Mouse (Mus musculus) lung, postnatal 0 days (tissue): ENCODE data around the gene Gdpd3.

Source experiments
- CTCF ChIP-seq: IDR thresholded peaks from 2 replicates; pipeline ENCODE4 v1.5.1; 2016; ENCODE audit warnings: antibody characterized with exemption, mild to moderate bottlenecking
- EP300 ChIP-seq: IDR thresholded peaks from 2 replicates; pipeline ENCODE4 v1.6.1; 2016; ENCODE audit warnings: antibody characterized with exemption, mild to moderate bottlenecking, control low read depth

DNA sequence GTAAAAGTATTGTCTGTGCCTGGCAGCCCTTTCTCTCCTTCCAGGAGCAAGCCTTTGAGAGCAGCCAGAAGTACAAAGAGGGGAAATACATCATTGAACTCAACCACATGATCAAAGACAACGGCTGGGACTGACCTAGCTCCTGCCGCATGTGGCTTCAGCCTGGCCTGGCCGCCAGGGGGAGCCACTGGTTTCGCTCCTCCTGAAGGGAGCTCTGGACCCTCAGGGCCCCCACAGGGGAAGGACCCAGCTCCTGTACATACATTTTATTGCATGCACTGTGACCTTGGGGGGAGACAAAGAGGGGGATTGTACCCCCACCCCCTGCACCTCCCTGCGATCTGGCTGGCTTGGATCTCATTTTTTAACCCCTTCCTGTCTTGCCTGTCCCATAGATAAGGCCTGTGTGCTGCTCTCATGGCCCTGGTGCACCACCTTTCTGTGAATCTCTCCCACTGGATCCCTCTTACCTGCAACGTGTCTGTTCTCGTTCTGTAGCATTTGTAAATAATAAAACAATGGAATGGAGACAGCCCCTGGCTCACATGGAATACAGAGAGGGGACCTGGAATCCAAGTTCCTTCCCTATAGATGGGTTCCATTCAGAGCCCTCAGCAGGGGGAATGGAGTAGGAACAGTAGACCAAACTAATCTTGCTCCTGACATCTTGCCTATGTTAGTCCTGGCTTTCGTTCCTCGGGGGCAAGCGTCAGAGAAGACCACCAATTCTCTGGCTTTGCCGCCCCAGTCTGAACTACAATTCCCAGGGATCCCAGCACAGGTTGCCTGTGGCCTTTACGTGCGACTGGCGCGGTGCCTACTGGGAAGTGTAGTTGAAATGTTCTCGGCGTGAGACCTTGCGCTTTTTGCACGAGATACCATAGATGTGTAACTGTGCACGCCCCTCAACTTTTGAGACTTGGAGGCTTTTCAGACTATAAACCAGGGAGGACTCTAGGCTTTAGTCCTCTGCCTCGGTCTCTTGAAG is 14.1 kb downstream of the Gdpd3 start:
- TF ChIP-seq CTCF = peak; percentile 93
- no peak for TF ChIP-seq EP300
